Mouse (Mus musculus): ENCODE measurements around the gene Mepce. TPM values are rescaled to one million over a fixed set of nuclear protein-coding genes. Genes with fewer than 3 reads are reported as not detected.

The Mepce gene
- total and polyA plus RNA-seq, 3 experiments = 27.8 to 173 (median 53.9) TPM

GRCm38 (mm10) chr5:137741023-137741931, 46.2 kb downstream of the Mepce start, which contains the start of gene Nyap1:
Gene Nyap1 (minus strand): TSS chr5:137741607.
- peak within 1 kb of the TSS; percentile 75 for H3K4me3 ChIP-seq (ENCODE audit: low read depth, low read length)
- DNase-seq (ENCODE audit: low spot score) = peak; percentile 81

GRCm38 (mm10) chr5:137740506-137740905, 46.9 kb downstream of the Mepce start:
- Histone ChIP-seq H3K9me3 (replicated peaks) (no peaks in the 10 kb centered on the region), H3K36me3 (replicated peaks) (no peaks in the 10 kb centered on the region), H3K27me3 (ENCODE audit: insufficient read depth, low read length) (peaks cover 8% of the 10 kb centered on the region; the same call in 1 of the 2 replicates), H3K4me1 (ENCODE audit: insufficient read depth, low read depth, low read length) (peaks cover 64% of the 10 kb centered on the region), H3K4me3 (ENCODE audit: low read depth, low read length) (peak overlapping the region; percentile 75)
- TF ChIP-seq GATA1 (IDR thresholded peaks at IDR 0.05; ENCODE audit: borderline replicate concordance, low read length) (no peak), GATA2 (IDR thresholded peaks at IDR 0.05; ENCODE audit: borderline replicate concordance, low read depth, low read length) (no peak), POLR2AphosphoS5 (IDR thresholded peaks at IDR 0.05; ENCODE audit: insufficient replicate concordance, low read depth, low read length) (no peak), TAL1 (conservative IDR thresholded peaks at IDR 0.05; ENCODE audit: low read depth, low read length) (no peak), CTCF (IDR thresholded peaks at IDR 0.05; ENCODE audit: low read depth, low read length) (no peak)
- no peak for ATAC-seq (ENCODE audit: extremely low read depth, insufficient number of reproducible peaks, low FRiP score, poor library complexity, severe bottlenecking)
- no peak for DNase-seq (ENCODE audit: low spot score)

More at GRCm38 (mm10) chr5:137741023-137741931, 46.2 kb downstream of the Mepce start, which contains the start of gene Nyap1:
- peak; percentile 35; the same call in 1 of the 2 replicates for ATAC-seq (ENCODE audit: extremely low read depth, insufficient number of reproducible peaks, low FRiP score, poor library complexity, severe bottlenecking)
- TF ChIP-seq GATA2 (IDR thresholded peaks at IDR 0.05; ENCODE audit: borderline replicate concordance, low read depth, low read length) (no peak), TAL1 (conservative IDR thresholded peaks at IDR 0.05; ENCODE audit: low read depth, low read length) (no peak), GATA1 (IDR thresholded peaks at IDR 0.05; ENCODE audit: borderline replicate concordance, low read length) (no peak), CTCF (IDR thresholded peaks at IDR 0.05; ENCODE audit: low read depth, low read length) (peak; percentile 53; the same call in 1 of the 2 replicates)
- Histone ChIP-seq H3K36me3 (replicated peaks) (no peaks in the 10 kb centered on the region), H3K4me1 (ENCODE audit: insufficient read depth, low read depth, low read length) (peaks cover 65% of the 10 kb centered on the region), H3K27me3 (ENCODE audit: insufficient read depth, low read length) (peaks cover 5% of the 10 kb centered on the region; the same call in 1 of the 2 replicates), H3K9me3 (replicated peaks) (no peaks in the 10 kb centered on the region)

- no peaks in the 10 kb centered on the region for H3K36me3 ChIP-seq (replicated peaks)
- peaks cover 17% of the 10 kb centered on the region for H3K27me3 ChIP-seq (ENCODE audit: insufficient read depth, low read length)
- ATAC-seq (ENCODE audit: extremely low read depth, insufficient number of reproducible peaks, low FRiP score, poor library complexity, severe bottlenecking) (no peak), DNase-seq (ENCODE audit: low spot score) (no peak)
- TF ChIP-seq GATA1 (IDR thresholded peaks at IDR 0.05; ENCODE audit: borderline replicate concordance, low read length) (no peak), CTCF (IDR thresholded peaks at IDR 0.05; ENCODE audit: low read depth, low read length) (no peak), TAL1 (conservative IDR thresholded peaks at IDR 0.05; ENCODE audit: low read depth, low read length) (no peak), GATA2 (IDR thresholded peaks at IDR 0.05; ENCODE audit: borderline replicate concordance, low read depth, low read length) (no peak), POLR2AphosphoS5 (IDR thresholded peaks at IDR 0.05; ENCODE audit: insufficient replicate concordance, low read depth, low read length) (no peak)
- H3K4me1 ChIP-seq (ENCODE audit: insufficient read depth, low read depth, low read length) = peaks cover 55% of the 10 kb centered on the region
- no peak overlapping the region; the same call in 1 of the 2 replicates for H3K4me3 ChIP-seq (ENCODE audit: low read depth, low read length)
- no peaks in the 10 kb centered on the region for H3K9me3 ChIP-seq (replicated peaks)
These were observed 48.0 kb downstream of the Mepce start for GRCm38 (mm10) chr5:137739471-137739870.

DNA sequence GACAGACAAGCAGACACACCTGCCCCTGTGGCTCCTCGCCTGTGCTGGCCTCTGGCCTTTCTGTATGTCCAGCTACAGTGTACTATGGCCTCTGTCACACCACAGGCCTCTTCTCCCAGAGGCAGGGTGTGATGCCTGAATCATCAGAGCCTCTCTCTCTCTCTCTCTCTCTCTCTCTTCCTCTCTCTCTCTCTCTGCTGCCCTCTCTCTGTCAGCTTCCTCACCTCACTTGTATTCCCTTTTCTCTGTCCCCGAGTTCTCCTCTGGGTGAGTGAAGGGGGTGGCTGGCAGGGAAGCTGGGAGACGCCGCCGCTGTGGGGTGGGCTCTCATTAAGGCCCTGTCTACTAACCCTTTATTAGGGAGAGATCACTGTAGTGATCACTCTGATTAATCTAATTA, 48.9 kb downstream of the Mepce start:
- Histone ChIP-seq H3K9me3 (replicated peaks) (no peaks in the 10 kb centered on the region), H3K36me3 (replicated peaks) (no peaks in the 10 kb centered on the region), H3K27me3 (ENCODE audit: insufficient read depth, low read length) (peaks cover 25% of the 10 kb centered on the region), H3K4me1 (ENCODE audit: insufficient read depth, low read depth, low read length) (peaks cover 58% of the 10 kb centered on the region), H3K4me3 (ENCODE audit: low read depth, low read length) (no peak overlapping the region)
- TF ChIP-seq POLR2AphosphoS5 (IDR thresholded peaks at IDR 0.05; ENCODE audit: insufficient replicate concordance, low read depth, low read length) = no peak
- no peak for TF ChIP-seq TAL1 (conservative IDR thresholded peaks at IDR 0.05; ENCODE audit: low read depth, low read length)
- TF ChIP-seq GATA1 (IDR thresholded peaks at IDR 0.05; ENCODE audit: borderline replicate concordance, low read length) = no peak
- TF ChIP-seq GATA2 (IDR thresholded peaks at IDR 0.05; ENCODE audit: borderline replicate concordance, low read depth, low read length) = no peak
- TF ChIP-seq CTCF (IDR thresholded peaks at IDR 0.05; ENCODE audit: low read depth, low read length) = no peak
- DNase-seq (ENCODE audit: low spot score) = peak; percentile 52
- no peak for ATAC-seq (ENCODE audit: extremely low read depth, insufficient number of reproducible peaks, low FRiP score, poor library complexity, severe bottlenecking)

DNA sequence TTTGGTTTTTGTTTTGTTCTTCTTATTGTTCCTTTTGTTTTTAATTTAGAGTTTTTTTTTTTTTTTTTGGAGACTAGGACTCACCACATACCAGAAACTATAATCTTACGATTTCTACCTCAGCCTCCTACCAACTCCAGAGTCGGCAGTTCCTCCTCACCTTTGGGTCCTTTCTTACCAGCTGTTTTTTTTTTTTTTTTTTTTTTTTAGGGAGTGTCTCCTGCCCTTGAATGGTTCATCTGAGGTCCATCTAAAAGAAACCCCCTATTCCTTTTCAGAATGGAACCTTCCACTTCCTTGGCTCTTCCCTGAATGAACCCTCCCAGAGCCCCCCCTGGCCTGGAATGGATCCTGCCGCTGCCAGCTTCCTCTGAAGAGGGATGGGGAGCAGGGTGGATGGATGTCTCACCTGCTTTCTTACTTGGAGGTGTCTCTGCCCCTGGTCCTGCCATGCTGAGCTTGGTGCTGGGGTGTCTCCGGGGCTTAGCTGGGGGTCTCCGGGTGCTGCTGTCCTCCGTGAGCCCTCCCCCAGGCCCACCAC, 50.0 kb downstream of the Mepce start:
- H3K27me3 ChIP-seq (ENCODE audit: insufficient read depth, low read length) = peaks cover 29% of the 10 kb centered on the region
- DNase-seq (ENCODE audit: low spot score) (no peak), ATAC-seq (ENCODE audit: extremely low read depth, insufficient number of reproducible peaks, low FRiP score, poor library complexity, severe bottlenecking) (no peak)
- H3K36me3 ChIP-seq (replicated peaks) = no peaks in the 10 kb centered on the region
- no peaks in the 10 kb centered on the region for H3K9me3 ChIP-seq (replicated peaks)
- peaks cover 52% of the 10 kb centered on the region for H3K4me1 ChIP-seq (ENCODE audit: insufficient read depth, low read depth, low read length)
- no peak overlapping the region for H3K4me3 ChIP-seq (ENCODE audit: low read depth, low read length)
- TF ChIP-seq GATA2 (IDR thresholded peaks at IDR 0.05; ENCODE audit: borderline replicate concordance, low read depth, low read length) (no peak), TAL1 (conservative IDR thresholded peaks at IDR 0.05; ENCODE audit: low read depth, low read length) (no peak), CTCF (IDR thresholded peaks at IDR 0.05; ENCODE audit: low read depth, low read length) (no peak), GATA1 (IDR thresholded peaks at IDR 0.05; ENCODE audit: borderline replicate concordance, low read length) (no peak), POLR2AphosphoS5 (IDR thresholded peaks at IDR 0.05; ENCODE audit: insufficient replicate concordance, low read depth, low read length) (no peak)
